Mouse (Mus musculus): ENCODE measurements around the gene Vasn. TPM values are rescaled to one million over a fixed set of nuclear protein-coding genes. Genes with fewer than 3 reads are reported as not detected.
"Not testable (repeated sequence)": the region's sequence is repeated elsewhere in the genome, so short reads cannot be mapped to it uniquely, and the experiment has no call there.

Vasn gene
- polyA plus RNA-seq, 3 experiments from 2014 or later: 0.78 to 1.6 (median 0.84) TPM

DNA sequence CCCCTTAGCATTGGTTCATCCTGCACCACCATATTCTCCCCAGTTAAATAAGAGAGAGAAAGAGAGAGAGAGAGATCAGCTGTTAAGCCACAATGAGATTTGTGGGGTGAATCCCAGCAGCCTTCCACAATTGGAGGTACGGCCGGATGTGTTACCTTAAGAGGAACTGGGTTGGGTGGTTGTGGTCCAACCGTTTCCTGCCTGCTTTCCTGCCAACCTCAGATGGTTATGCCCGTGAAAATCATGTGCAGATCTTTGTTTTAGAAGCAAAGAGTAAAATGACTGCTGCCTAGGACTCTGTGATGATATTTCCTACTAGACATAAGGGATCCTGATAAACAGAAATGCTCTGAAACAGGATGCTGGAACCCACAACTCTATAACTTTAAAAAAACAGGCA is 34.4 kb downstream of the Vasn start:
- ATAC-seq: peak; percentile 96

DNA sequence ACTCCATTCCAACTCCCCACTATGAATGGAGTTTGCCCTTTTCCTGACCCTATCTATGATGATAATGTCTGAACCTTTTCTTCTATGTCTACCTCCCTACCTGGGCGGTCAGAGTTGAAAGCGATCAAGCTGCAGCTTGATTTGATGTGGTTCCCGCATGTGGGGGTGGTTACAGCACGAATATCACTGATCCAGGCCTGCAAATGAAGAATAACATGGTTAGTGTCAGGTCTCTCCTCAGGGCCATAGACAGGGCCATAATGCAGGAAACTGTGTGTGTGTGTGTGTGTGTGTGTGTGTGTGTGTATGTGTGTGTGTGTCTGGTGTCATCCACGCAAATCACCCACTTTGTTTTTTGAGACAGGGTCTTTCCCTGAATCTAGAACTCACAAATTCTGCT is 37.1 kb downstream of the Vasn start:
- ATAC-seq: no peak

- no peak for ATAC-seq
Observed at GRCm38 (mm10) chr16:4678080-4678479, 38.3 kb downstream of the Vasn start.

- ATAC-seq: peak; percentile 80
Observed at GRCm38 (mm10) chr16:4679121-4680018, 39.6 kb downstream of the Vasn start, which contains the start of gene Coro7. Coro7 (minus strand) TSS chr16:4679777.

- ATAC-seq: not testable (repeated sequence)
Observed at GRCm38 (mm10) chr16:4680922-4681455, 41.2 kb downstream of the Vasn start.

- no peak for ATAC-seq
Observed at GRCm38 (mm10) chr16:4682628-4683179, 43.0 kb downstream of the Vasn start.

DNA sequence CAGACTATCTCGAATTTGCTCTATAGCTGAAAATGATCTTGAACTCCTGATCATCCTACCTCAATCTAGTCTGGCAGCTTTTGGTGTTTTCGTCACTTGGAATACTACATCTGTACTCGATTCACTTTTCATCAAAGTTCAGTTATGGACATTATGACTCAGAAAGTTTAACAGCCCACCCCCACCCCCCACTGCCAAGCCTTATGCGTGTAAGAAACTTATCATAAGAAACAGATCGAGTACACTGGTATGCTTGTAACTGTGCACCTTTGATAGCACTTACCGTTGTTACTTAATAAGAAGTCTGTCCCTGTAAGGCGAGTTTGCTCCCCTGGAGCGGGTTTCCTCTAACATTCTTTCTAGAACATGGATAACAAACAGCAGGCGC is 43.4 kb downstream of the Vasn start:
- ATAC-seq: no peak

DNA sequence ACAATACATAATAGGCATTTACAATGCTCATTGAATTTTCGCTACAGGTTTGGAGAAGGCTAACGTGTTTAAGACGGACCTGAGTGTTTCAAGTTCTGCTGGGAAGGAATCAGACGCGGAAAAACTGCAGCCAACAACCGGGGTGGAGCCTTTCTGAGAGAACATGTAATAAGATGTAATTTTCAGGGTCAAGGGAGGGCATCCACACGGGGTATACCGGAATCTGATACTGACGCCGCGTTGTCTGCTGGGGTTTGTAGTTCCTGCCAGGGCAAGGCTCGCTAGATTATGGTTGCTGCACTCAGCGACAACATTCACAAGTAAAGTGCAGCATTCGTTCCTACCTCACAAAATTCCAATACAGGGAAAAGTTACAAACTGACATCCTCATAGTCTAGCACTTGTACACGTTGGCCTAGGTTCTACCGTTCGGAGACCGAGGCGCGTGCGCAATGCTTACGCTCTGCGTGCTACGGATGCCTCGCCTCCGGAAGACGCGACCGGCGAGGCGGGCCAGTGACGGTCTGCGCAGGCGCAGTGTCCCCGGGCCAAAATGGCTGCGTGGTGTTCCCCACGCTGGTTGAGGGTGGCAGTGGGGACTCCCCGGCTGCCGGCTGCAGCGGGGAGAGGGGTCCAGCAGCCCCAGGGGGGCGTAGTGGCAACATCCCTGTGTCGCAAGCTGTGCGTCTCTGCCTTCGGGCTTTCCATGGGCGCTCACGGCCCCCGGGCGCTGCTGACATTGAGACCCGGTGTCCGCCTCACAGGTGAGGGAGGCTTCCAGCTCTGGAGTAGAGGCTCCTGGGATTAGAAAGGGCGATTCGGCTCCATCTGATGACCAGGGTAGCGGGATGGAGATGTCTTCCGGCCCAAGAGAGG is 44.1 kb downstream of the Vasn start:
- peak; percentile 78 for ATAC-seq

- ATAC-seq: no peak
Observed at GRCm38 (mm10) chr16:4684457-4684791, 44.7 kb downstream of the Vasn start.

GRCm38 (mm10) chr16:4689371-4689770 is 49.6 kb downstream of the Vasn start:
- ATAC-seq: not testable (repeated sequence)

Other genes with a start within 250 kb of the Vasn start
- gene Adcy9, start 219.4 kb upstream of the Vasn start, polyA plus RNA-seq (2017; shearing (Covaris generic)): under 1 TPM in 2 of 3 experiments, not detected in 1; 0.12 to 0.49 TPM
- under 1 TPM in 2 of 3 experiments, not detected in 1; 0.12 to 0.73 TPM for gene Srl, start 98.1 kb upstream of the Vasn start, polyA plus RNA-seq (2017; shearing (Covaris generic))
- 1 to 10 TPM; 3.1 to 5.8 (median 4.2) TPM for gene Tfap4, start 80.1 kb upstream of the Vasn start, polyA plus RNA-seq (2017; shearing (Covaris generic))
- under 1 TPM; 0.15 to 0.36 (median 0.16) TPM for gene Glis2, start 45.2 kb upstream of the Vasn start, polyA plus RNA-seq (2017; shearing (Covaris generic))
- gene Pam16, start 15.0 kb upstream of the Vasn start, polyA plus RNA-seq (2017; shearing (Covaris generic)): 10 to 100 TPM; 17.3 to 41.9 (median 31.7) TPM
- 10 to 100 TPM; 21.1 to 28.7 (median 25.3) TPM for gene Dnaja3, start within 50 bp of the Vasn start, polyA plus RNA-seq (2017; shearing (Covaris generic))
- gene Coro7, start 39.8 kb downstream of the Vasn start, polyA plus RNA-seq (2017; shearing (Covaris generic)): 100 to 1,000 TPM in 2 of 3 experiments, 10 to 100 TPM in 1; 94.9 to 137 (median 111) TPM
- gene Nmral1, start 79.4 kb downstream of the Vasn start, polyA plus RNA-seq (2017; shearing (Covaris generic)): 10 to 100 TPM; 10.0 to 36.5 (median 16.6) TPM
- gene Hmox2, start 86.4 kb downstream of the Vasn start, polyA plus RNA-seq (2017; shearing (Covaris generic)): 100 to 1,000 TPM in 2 of 3 experiments, 10 to 100 TPM in 1; 97.9 to 114 (median 103) TPM
- 10 to 100 TPM; 15.0 to 43.1 (median 36.6) TPM for gene Cdip1, start 150.4 kb downstream of the Vasn start, polyA plus RNA-seq (2017; shearing (Covaris generic))
- gene 4930562C15Rik, start 195.5 kb downstream of the Vasn start, polyA plus RNA-seq (2017; shearing (Covaris generic)): 1 to 10 TPM in 2 of 3 experiments, under 1 TPM in 1; 0.79 to 2.9 (median 1.3) TPM
- gene Ubald1, start 240.4 kb downstream of the Vasn start, polyA plus RNA-seq (2017; shearing (Covaris generic)): 10 to 100 TPM; 19.4 to 25.2 (median 20.9) TPM
- 10 to 100 TPM; 18.0 to 42.4 (median 35.7) TPM for gene Mgrn1, start 246.3 kb downstream of the Vasn start, polyA plus RNA-seq (2017; shearing (Covaris generic))

Data from inflammation-experienced regulatory T-cells, adult 6 months (primary cell).